Mouse (Mus musculus) ES-Bruce4 (cell line): Measurements from ENCODE around the gene Ldhd. TPM values are rescaled to one million over a fixed set of nuclear protein-coding genes. Genes with fewer than 3 reads are reported as not detected.

Source experiments
- H3K27ac ChIP-seq: 2 replicates; pipeline ENCODE4 v1.5.1; 2012; ENCODE audit warnings: low read length, inconsistent platforms; ENCODE audit not compliant: insufficient read depth
- H3K27me3 ChIP-seq: 2 replicates; pipeline ENCODE4 v1.6.1; 2012; ENCODE audit warnings: mild to moderate bottlenecking, low read length, inconsistent platforms; ENCODE audit not compliant: control insufficient read depth, poor library complexity, insufficient read depth, severe bottlenecking
- H3K36me3 ChIP-seq: 2 replicates; pipeline ENCODE4 v1.6.1; 2012; ENCODE audit warnings: inconsistent platforms, mild to moderate bottlenecking, low read length, moderate library complexity; ENCODE audit not compliant: control insufficient read depth, poor library complexity, insufficient read depth, severe bottlenecking
- H3K4me1 ChIP-seq: one replicate; pipeline ENCODE4 v1.8.1; 2011; ENCODE audit warnings: low read length; ENCODE audit not compliant: control insufficient read depth, insufficient read depth
- H3K4me3 ChIP-seq: 2 replicates; pipeline ENCODE4 v1.5.1; 2011; ENCODE audit warnings: low read depth, mild to moderate bottlenecking, low read length
- H3K9ac ChIP-seq: 2 replicates; pipeline ENCODE4 v1.6.1; 2012; ENCODE audit warnings: low read depth, mild to moderate bottlenecking, inconsistent platforms; ENCODE audit not compliant: poor library complexity, severe bottlenecking
- H3K9me3 ChIP-seq: replicated peaks from 2 replicates; pipeline ENCODE4 v1.6.1; 2012; ENCODE audit warnings: mild to moderate bottlenecking, low read length, inconsistent platforms; ENCODE audit not compliant: control insufficient read depth, poor library complexity, insufficient read depth, severe bottlenecking
- CTCF ChIP-seq: IDR thresholded peaks from one replicate; pipeline ENCODE4 v1.8.1; 2011; ENCODE audit warnings: low read depth, low read length
- EP300 ChIP-seq: IDR thresholded peaks from 2 replicates; pipeline ENCODE4 v1.6.1; 2011; ENCODE audit warnings: low read depth, low read length; ENCODE audit not compliant: insufficient read depth
- POLR2A ChIP-seq: IDR thresholded peaks from one replicate; pipeline ENCODE4 v1.8.1; 2011; ENCODE audit warnings: low read length; ENCODE audit not compliant: insufficient read depth
- polyA plus RNA-seq: library from polyadenylated mRNA; stranded (reverse); fragments of >200 nt; gene quantifications from 2 replicates; pipeline ENCODE4 v1.2.4, GENCODE M21; 2011; ENCODE audit warnings: low read depth; ENCODE audit not compliant: missing spikeins, insufficient read depth, insufficient read length

Ldhd gene
- polyA plus RNA-seq, 1 experiment, result 1.7 TPM

GRCm38 (mm10) chr8:111631589-111631988 lies 1.4 kb upstream of the Ldhd start:
- H3K36me3 ChIP-seq, result no peaks in the 10 kb centered on the region
- no peak overlapping the region for H3K4me3 ChIP-seq
- H3K27ac ChIP-seq, result no peak overlapping the region
- no peak overlapping the region for H3K9ac ChIP-seq
- no peaks in the 10 kb centered on the region for H3K27me3 ChIP-seq
- TF ChIP-seq EP300, result no peak
- TF ChIP-seq CTCF, result no peak
- peaks cover 11% of the 10 kb centered on the region for H3K4me1 ChIP-seq
- H3K9me3 ChIP-seq, result no peaks in the 10 kb centered on the region

DNA sequence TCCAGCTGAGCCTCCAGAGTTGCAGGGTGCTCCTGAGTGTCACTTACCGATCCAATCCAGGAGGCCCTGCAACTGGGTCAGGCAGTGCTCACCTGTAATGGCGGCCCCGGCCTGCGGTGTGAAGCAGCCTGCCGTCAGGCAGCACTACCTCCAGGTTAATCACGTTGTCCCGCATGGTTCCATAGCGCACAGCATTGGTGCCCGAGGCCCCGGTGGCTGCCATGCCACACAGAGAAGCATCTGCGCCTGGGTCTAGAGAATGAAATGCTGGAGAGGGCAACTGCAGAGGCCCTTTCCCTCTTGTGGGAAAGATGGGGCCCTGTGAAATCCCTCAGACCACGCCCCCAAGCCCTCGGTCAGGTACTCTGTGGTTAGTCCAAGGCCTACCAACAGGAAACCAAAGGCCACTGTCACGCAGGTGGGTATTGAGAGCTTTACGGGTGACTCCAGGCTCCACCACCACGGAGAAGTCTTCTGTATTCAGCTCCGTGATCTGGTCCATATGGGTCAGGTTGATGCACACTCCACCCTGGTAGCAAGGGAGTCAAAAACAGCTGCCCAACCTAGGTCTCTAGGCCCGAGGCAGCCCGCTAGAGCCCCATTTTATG lies 1.2 kb downstream of the Ldhd start:
- H3K9ac ChIP-seq, result peak overlapping the region; percentile 40
- H3K4me3 ChIP-seq, result peak overlapping the region; percentile 53
- peaks cover 12% of the 10 kb centered on the region for H3K4me1 ChIP-seq
- no peaks in the 10 kb centered on the region for H3K36me3 ChIP-seq
- H3K27ac ChIP-seq, result no peak overlapping the region
- no peaks in the 10 kb centered on the region for H3K27me3 ChIP-seq
- no peaks in the 10 kb centered on the region for H3K9me3 ChIP-seq
- TF ChIP-seq CTCF (no peak), POLR2A (no peak), EP300 (no peak)

- no peaks in the 10 kb centered on the region for H3K27me3 ChIP-seq
- H3K9me3 ChIP-seq, result no peaks in the 10 kb centered on the region
- H3K9ac ChIP-seq, result peak overlapping the region; percentile 40
- no peak for TF ChIP-seq EP300
- TF ChIP-seq POLR2A, result no peak
- TF ChIP-seq CTCF, result no peak
- H3K27ac ChIP-seq, result no peak overlapping the region
- H3K4me3 ChIP-seq, result peak overlapping the region; percentile 53
- H3K36me3 ChIP-seq, result no peaks in the 10 kb centered on the region
- peaks cover 12% of the 10 kb centered on the region for H3K4me1 ChIP-seq
Measured at GRCm38 (mm10) chr8:111628401-111628800, 1.8 kb downstream of the Ldhd start.

- TF ChIP-seq POLR2A (no peak), EP300 (no peak), CTCF (no peak)
- Histone ChIP-seq H3K4me1 (peaks cover 12% of the 10 kb centered on the region), H3K4me3 (peak overlapping the region; percentile 53), H3K9ac (peak overlapping the region; percentile 40), H3K36me3 (no peaks in the 10 kb centered on the region), H3K27me3 (no peaks in the 10 kb centered on the region), H3K27ac (no peak overlapping the region), H3K9me3 (no peaks in the 10 kb centered on the region)
Measured at GRCm38 (mm10) chr8:111627923-111628322, 2.3 kb downstream of the Ldhd start.

DNA sequence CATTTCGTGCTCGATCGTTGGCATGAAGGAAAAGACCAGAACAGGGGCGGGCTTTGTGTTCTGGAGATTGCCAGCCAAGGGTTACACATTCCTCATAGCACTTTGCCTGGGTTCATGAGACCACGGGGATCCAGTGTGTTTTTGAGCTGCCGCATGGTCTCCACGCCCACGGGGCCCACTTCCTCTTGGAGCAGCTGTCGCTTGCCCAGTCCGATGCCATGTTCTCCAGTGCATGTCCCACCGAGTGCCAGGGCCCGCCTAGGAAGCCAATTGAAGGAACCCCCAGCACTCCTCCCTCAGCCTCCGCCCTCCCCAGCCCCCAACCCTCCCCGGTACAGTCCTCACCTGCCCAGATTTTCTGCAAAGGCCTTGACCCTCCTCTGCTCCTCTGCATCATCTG lies 3.2 kb downstream of the Ldhd start:
- no peak for TF ChIP-seq EP300
- TF ChIP-seq POLR2A, result no peak
- no peak for TF ChIP-seq CTCF
- H3K36me3 ChIP-seq, result no peaks in the 10 kb centered on the region
- H3K4me3 ChIP-seq, result 0 out of 2 replicates have a peak overlapping the region, but pooled peaks have one; percentile 18
- peaks cover 12% of the 10 kb centered on the region for H3K4me1 ChIP-seq
- H3K27ac ChIP-seq, result peak overlapping the region; percentile 85
- H3K9me3 ChIP-seq, result no peaks in the 10 kb centered on the region
- no peaks in the 10 kb centered on the region for H3K27me3 ChIP-seq
- H3K9ac ChIP-seq, result peak overlapping the region; percentile 12

- TF ChIP-seq POLR2A (no peak), EP300 (peak; percentile 61; the same call in 1 of the 2 replicates), CTCF (no peak)
- H3K27me3 ChIP-seq, result no peaks in the 10 kb centered on the region
- H3K4me1 ChIP-seq, result peaks cover 15% of the 10 kb centered on the region
- H3K9me3 ChIP-seq, result no peaks in the 10 kb centered on the region
- peak overlapping the region; percentile 12 for H3K9ac ChIP-seq
- peak overlapping the region; percentile 85 for H3K27ac ChIP-seq
- H3K4me3 ChIP-seq, result peak overlapping the region; percentile 18
- no peaks in the 10 kb centered on the region for H3K36me3 ChIP-seq
Measured at GRCm38 (mm10) chr8:111626528-111626820, 3.7 kb downstream of the Ldhd start.
